Comparison of ENCODE assay signal across 16 mouse cellular contexts in the genomic region with DNA sequence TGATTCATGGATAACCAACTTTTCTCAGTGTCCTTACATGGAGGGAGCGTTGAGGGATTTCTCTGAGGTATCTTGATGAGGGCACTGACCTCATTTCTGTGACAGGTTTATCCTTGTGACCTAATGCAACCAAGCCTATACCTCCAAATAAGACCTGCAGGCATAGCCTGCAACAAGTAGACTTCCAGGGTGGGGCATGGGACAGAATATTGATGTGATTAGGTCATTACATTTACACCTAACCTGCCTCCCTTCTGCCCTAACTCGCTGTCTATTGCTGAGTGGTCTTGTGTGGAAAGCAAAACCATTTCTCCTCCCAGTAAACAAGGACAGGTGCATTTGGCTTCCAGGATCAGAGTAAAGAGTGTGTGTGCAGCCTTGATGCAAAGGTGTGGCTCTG. TPM values are rescaled to one million over a fixed set of nuclear protein-coding genes. Genes with fewer than 3 reads are reported as not detected.
DNase-seq lines count a peak whose midpoint lies in the region; ATAC-seq and TF ChIP-seq lines count a peak whose summit lies in the region.
"Had no signal": no experiment of that assay in that cellular context is flagged by ENCODE, and none has a peak within 500 bp of the region (broad histone marks: within the 10 kb centered on the region; RNA-seq: fewer than 3 reads in every experiment).

No protein-coding gene starts in this region.

- no peak for DNase-seq in forebrain, embryonic 10.5 days (ENCODE audit: extremely low spot score, low spot score)
- DNase-seq in forebrain, postnatal 0 days: no peak
- DNase-seq in stomach, postnatal 0 days (ENCODE audit: low spot score): no peak
- no peak for DNase-seq in embryonic facial prominence, embryonic 10.5 days (ENCODE audit: low spot score)
- no peak for DNase-seq in thymus, postnatal 0 days (ENCODE audit: low spot score)
- DNase-seq in heart, adult 18-20 months: no peak
- DNase-seq: cerebellum, adult 9-10 months; gastrocnemius, postnatal 36 days; kidney, adult 9 months; lung, adult 18-20 months; lung, postnatal 4 days; thymus, adult 18-20 months had no signal

- H3K9ac ChIP-seq in forebrain, postnatal 0 days: no peak overlapping the region
- H3K9ac ChIP-seq in stomach, embryonic 15.5 days: no peak overlapping the region
- no peak overlapping the region for H3K9ac ChIP-seq in stomach, postnatal 0 days (ENCODE audit: low read length)
- H3K9ac ChIP-seq in midbrain, embryonic 13.5 days (replicated peaks): no peak overlapping the region
- H3K9ac ChIP-seq: limb, embryonic 12.5 days had no signal

- H3K9me3 ChIP-seq in forebrain, embryonic 10.5 days: no peaks in the 10 kb centered on the region
- no peaks in the 10 kb centered on the region for H3K9me3 ChIP-seq in forebrain, postnatal 0 days (ENCODE audit: low read length)
- H3K9me3 ChIP-seq in stomach, embryonic 15.5 days: no peaks in the 10 kb centered on the region
- no peaks in the 10 kb centered on the region for H3K9me3 ChIP-seq in stomach, postnatal 0 days (ENCODE audit: control insufficient read depth, low read length)
- no peaks in the 10 kb centered on the region for H3K9me3 ChIP-seq in midbrain, embryonic 13.5 days
- H3K9me3 ChIP-seq in embryonic facial prominence, embryonic 10.5 days: no peaks in the 10 kb centered on the region
- H3K9me3 ChIP-seq: limb, embryonic 12.5 days had no signal

- peak overlapping the region; percentile 65 for H3K27ac ChIP-seq in forebrain, embryonic 10.5 days
- no peak overlapping the region for H3K27ac ChIP-seq in forebrain, postnatal 0 days (ENCODE audit: low read depth, low read length)
- H3K27ac ChIP-seq in stomach, embryonic 15.5 days: peak overlapping the region; percentile 46
- no peak overlapping the region for H3K27ac ChIP-seq in stomach, postnatal 0 days (replicated peaks)
- peak overlapping the region; percentile 77 for H3K27ac ChIP-seq in midbrain, embryonic 13.5 days
- H3K27ac ChIP-seq in embryonic facial prominence, embryonic 10.5 days (replicated peaks): no peak overlapping the region
- H3K27ac ChIP-seq: limb, embryonic 12.5 days had no signal

- ATAC-seq in forebrain, postnatal 0 days: no peak
- ATAC-seq in stomach, embryonic 15.5 days (ENCODE audit: insufficient read depth, low FRiP score, low read depth): no peak
- no peak for ATAC-seq in stomach, postnatal 0 days (ENCODE audit: low FRiP score, low TSS enrichment)
- ATAC-seq in midbrain, embryonic 13.5 days: 0 out of 2 replicates have a peak, but pooled peaks have one; percentile 6

- no peak overlapping the region for H3K4me2 ChIP-seq in forebrain, postnatal 0 days (ENCODE audit: low read depth)
- no peak overlapping the region for H3K4me2 ChIP-seq in stomach, embryonic 15.5 days
- no peak overlapping the region for H3K4me2 ChIP-seq in stomach, postnatal 0 days (replicated peaks; ENCODE audit: low read depth)
- no peak overlapping the region for H3K4me2 ChIP-seq in midbrain, embryonic 13.5 days (replicated peaks)
- H3K4me2 ChIP-seq: limb, embryonic 12.5 days had no signal

- peaks cover 18% of the 10 kb centered on the region for H3K27me3 ChIP-seq in forebrain, embryonic 10.5 days (ENCODE audit: poor library complexity, severe bottlenecking)
- H3K27me3 ChIP-seq in forebrain, postnatal 0 days (ENCODE audit: insufficient read depth, low read length): no peaks in the 10 kb centered on the region
- no peaks in the 10 kb centered on the region for H3K27me3 ChIP-seq in stomach, embryonic 15.5 days (replicated peaks)
- no peaks in the 10 kb centered on the region for H3K27me3 ChIP-seq in stomach, postnatal 0 days (ENCODE audit: control insufficient read depth, insufficient read depth, low read length)
- no peaks in the 10 kb centered on the region for H3K27me3 ChIP-seq in midbrain, embryonic 13.5 days
- H3K27me3 ChIP-seq in embryonic facial prominence, embryonic 10.5 days (replicated peaks; ENCODE audit: low read depth, poor library complexity, severe bottlenecking): peaks cover 15% of the 10 kb centered on the region
- H3K27me3 ChIP-seq: limb, embryonic 12.5 days had no signal

- H3K36me3 ChIP-seq in forebrain, embryonic 10.5 days (replicated peaks): no peaks in the 10 kb centered on the region
- H3K36me3 ChIP-seq in forebrain, postnatal 0 days (ENCODE audit: insufficient read depth): no peaks in the 10 kb centered on the region
- no peaks in the 10 kb centered on the region for H3K36me3 ChIP-seq in stomach, embryonic 15.5 days
- H3K36me3 ChIP-seq in stomach, postnatal 0 days (ENCODE audit: control insufficient read depth, insufficient read depth, low read length): no peaks in the 10 kb centered on the region
- no peaks in the 10 kb centered on the region for H3K36me3 ChIP-seq in midbrain, embryonic 13.5 days
- H3K36me3 ChIP-seq in embryonic facial prominence, embryonic 10.5 days (replicated peaks): no peaks in the 10 kb centered on the region
- H3K36me3 ChIP-seq: limb, embryonic 12.5 days had no signal

- 94% methylated on average over 2 of the region's 2 CpGs for WGBS in forebrain, embryonic 10.5 days
- WGBS in forebrain, postnatal 0 days: 89% methylated on average over 2 of the region's 2 CpGs
- 69% methylated on average over 2 of the region's 2 CpGs for WGBS in stomach, embryonic 15.5 days
- 81% methylated on average over 2 of the region's 2 CpGs for WGBS in stomach, postnatal 0 days
- WGBS in midbrain, embryonic 13.5 days: 87% methylated on average over 2 of the region's 2 CpGs
- WGBS in embryonic facial prominence, embryonic 10.5 days: 87% methylated on average over 2 of the region's 2 CpGs

- no peak for TF ChIP-seq CTCF in forebrain, postnatal 0 days (IDR thresholded peaks at IDR 0.05; ENCODE audit: low read depth)
- no peak for TF ChIP-seq CTCF in stomach, postnatal 0 days (IDR thresholded peaks at IDR 0.05; ENCODE audit: low read depth)

- H3K4me1 ChIP-seq in forebrain, embryonic 10.5 days: peaks cover 40% of the 10 kb centered on the region
- H3K4me1 ChIP-seq in forebrain, postnatal 0 days (ENCODE audit: insufficient read depth): no peaks in the 10 kb centered on the region
- H3K4me1 ChIP-seq in stomach, embryonic 15.5 days: no peaks in the 10 kb centered on the region
- H3K4me1 ChIP-seq in stomach, postnatal 0 days (replicated peaks; ENCODE audit: control insufficient read depth, insufficient read depth): no peaks in the 10 kb centered on the region
- peaks cover 29% of the 10 kb centered on the region for H3K4me1 ChIP-seq in midbrain, embryonic 13.5 days (replicated peaks)
- peaks cover 18% of the 10 kb centered on the region for H3K4me1 ChIP-seq in embryonic facial prominence, embryonic 10.5 days

- TF ChIP-seq EP300 in stomach, postnatal 0 days (optimal IDR thresholded peaks at IDR 0.05): no peak

- H3K4me3 ChIP-seq in forebrain, embryonic 10.5 days: no peak overlapping the region
- H3K4me3 ChIP-seq in forebrain, postnatal 0 days (ENCODE audit: low read depth, low read length): no peak overlapping the region
- no peak overlapping the region for H3K4me3 ChIP-seq in stomach, embryonic 15.5 days (replicated peaks)
- H3K4me3 ChIP-seq in stomach, postnatal 0 days (ENCODE audit: low read depth, low read length): no peak overlapping the region
- H3K4me3 ChIP-seq in midbrain, embryonic 13.5 days (replicated peaks): no peak overlapping the region
- H3K4me3 ChIP-seq in embryonic facial prominence, embryonic 10.5 days: no peak overlapping the region
- H3K4me3 ChIP-seq: limb, embryonic 12.5 days had no signal

RNA-seq across cellular contexts. Expression of gene Abat, which starts 52.3 kb away (rescaled TPM):
- polyA plus RNA-seq in forebrain, embryonic 10.5 days (2016; fragmentation: Nextera tagmentation; extraction: Ambion mirVana): 16.2 and 16.8 TPM in 2 replicates
- 76.1 and 104 TPM in 2 replicates for total RNA-seq in forebrain, postnatal 0 days (2014; rRNA removed)
- 54.9 and 69.4 TPM in 2 replicates for polyA plus RNA-seq in forebrain, postnatal 0 days (2015; fragmentation: Nextera tagmentation; extraction: Ambion mirVana)
- polyA plus RNA-seq in stomach, embryonic 15.5 days (2015; fragmentation: Nextera tagmentation; extraction: Ambion mirVana): 32.1 and 38.0 TPM in 2 replicates
- 4.1 and 4.2 TPM in 2 replicates for polyA plus RNA-seq in stomach, postnatal 0 days (2015; fragmentation: Nextera tagmentation; extraction: Ambion mirVana)
- 55.2 and 61.4 TPM in 2 replicates for polyA plus RNA-seq in midbrain, embryonic 13.5 days (2015; fragmentation: Nextera tagmentation; extraction: Ambion mirVana)
- polyA plus RNA-seq in embryonic facial prominence, embryonic 10.5 days (2016; fragmentation: Nextera tagmentation; extraction: Ambion mirVana): 24.1 and 29.5 TPM in 2 replicates
- polyA plus RNA-seq in thymus, postnatal 0 days (2015; fragmentation: Nextera tagmentation; extraction: Ambion mirVana): 9.3 and 13.9 TPM in 2 replicates
- 10 to 100 TPM in 1 of 2 experiments, 1 to 10 TPM in 1; 9.8 to 10.2 TPM for total RNA-seq in heart, adult 18-20 months (2021)
- total RNA-seq: monocyte, adult 5-6 weeks had no signal

Comparison
In these comparisons a context has a peak if more than half of its experiments do, and no peak if none do; other contexts are left out.
1. H3K27ac ChIP-seq: peak in forebrain, embryonic 10.5 days (single experiment), stomach, embryonic 15.5 days (single experiment) and midbrain, embryonic 13.5 days (single experiment); none in forebrain, postnatal 0 days (single experiment), stomach, postnatal 0 days (single experiment) and embryonic facial prominence, embryonic 10.5 days (single experiment).